Mouse (Mus musculus) heart, embryonic 13.5 days (tissue): ENCODE results near the gene 1700029P11Rik. TPM values are rescaled to one million over a fixed set of nuclear protein-coding genes. Genes with fewer than 3 reads are reported as not detected.

Source experiments
- polyA plus RNA-seq: library from polyadenylated mRNA; unstranded; fragments of >200 nt; fragmentation: Nextera tagmentation; extraction: Ambion mirVana; gene quantifications from 2 replicates; pipeline ENCODE4 v1.2.1, GENCODE M21; 2015

1700029P11Rik gene
- polyA plus RNA-seq, 1 experiment from 2014 or later: not detected

Other genes starting within 250 kb of the 1700029P11Rik start
- gene Zc3h7b, start 235.5 kb upstream of the 1700029P11Rik start, polyA plus RNA-seq: 19.5 and 21.4 TPM in 2 replicates
- 90.4 and 92.7 TPM in 2 replicates for gene Rangap1, start 235.0 kb upstream of the 1700029P11Rik start, polyA plus RNA-seq
- 22.0 and 22.2 TPM in 2 replicates for gene Tef, start 178.1 kb upstream of the 1700029P11Rik start, polyA plus RNA-seq
- 11.8 and 13.8 TPM in 2 replicates for gene Tob2, start 121.7 kb upstream of the 1700029P11Rik start, polyA plus RNA-seq
- gene Phf5a, start 108.6 kb upstream of the 1700029P11Rik start, polyA plus RNA-seq: 92.7 and 114 TPM in 2 replicates
- 486 and 514 TPM in 2 replicates for gene Aco2, start 108.2 kb upstream of the 1700029P11Rik start, polyA plus RNA-seq
- 128 and 146 TPM in 2 replicates for gene Polr3h, start 54.3 kb upstream of the 1700029P11Rik start, polyA plus RNA-seq
- gene Csdc2, start 43.8 kb upstream of the 1700029P11Rik start, polyA plus RNA-seq: 5.9 and 7.0 TPM in 2 replicates
- gene Pmm1, start 19.6 kb upstream of the 1700029P11Rik start, polyA plus RNA-seq: 17.9 and 20.2 TPM in 2 replicates
- 71.3 and 72.9 TPM in 2 replicates for gene Xrcc6, start 7.3 kb downstream of the 1700029P11Rik start, polyA plus RNA-seq
- gene Desi1, start 53.3 kb downstream of the 1700029P11Rik start, polyA plus RNA-seq: 19.1 and 20.0 TPM in 2 replicates
- gene Snu13, start 67.1 kb downstream of the 1700029P11Rik start, polyA plus RNA-seq: 167 and 192 TPM in 2 replicates
- not detected in 2 replicates for gene 4930407I10Rik, start 78.6 kb downstream of the 1700029P11Rik start, polyA plus RNA-seq
- gene Mei1, start 89.5 kb downstream of the 1700029P11Rik start, polyA plus RNA-seq: not detected in 2 replicates
- 9.0 and 9.6 TPM in 2 replicates for gene Ccdc134, start 147.4 kb downstream of the 1700029P11Rik start, polyA plus RNA-seq
- 89.4 and 92.6 TPM in 2 replicates for gene Srebf2, start 166.6 kb downstream of the 1700029P11Rik start, polyA plus RNA-seq
- gene Shisa8, start 232.3 kb downstream of the 1700029P11Rik start, polyA plus RNA-seq: 0.17 and 0.21 TPM in 2 replicates
- gene Tnfrsf13c, start 243.8 kb downstream of the 1700029P11Rik start, polyA plus RNA-seq: 0.15 TPM in 1 of 2 replicates, not detected in the other